ENCODE assay signal across 26 mouse cellular contexts in genomic region chr13:53914434-53914833, GRCm38 (mm10).
A peak's percentile ranks its signal among the peaks of the same experiment; 100 is the strongest.
DNase-seq lines count a peak whose midpoint lies in the region; ATAC-seq and TF ChIP-seq lines count a peak whose summit lies in the region.
"Had no signal": no experiment of that assay in that cellular context is flagged by ENCODE, and none has a peak within 500 bp of the region (broad histone marks: within the 10 kb centered on the region; RNA-seq: fewer than 3 reads in every experiment).

No protein-coding gene starts in this region.

- H3K27ac ChIP-seq in heart, embryonic 10.5 days, result no peak overlapping the region
- no peak overlapping the region for H3K27ac ChIP-seq in heart, embryonic 12.5 days (ENCODE audit: poor library complexity, severe bottlenecking)
- no peak overlapping the region for H3K27ac ChIP-seq in midbrain, embryonic 14.5 days (replicated peaks; ENCODE audit: low read depth, low read length)
- H3K27ac ChIP-seq in midbrain, embryonic 16.5 days (ENCODE audit: low read length), result no peak overlapping the region
- no peak overlapping the region for H3K27ac ChIP-seq in liver, postnatal 0 days (ENCODE audit: low read depth)
- H3K27ac ChIP-seq: embryonic facial prominence, embryonic 12.5 days; hindbrain, embryonic 12.5 days; hindbrain, postnatal 0 days; intestine, embryonic 15.5 days; limb, embryonic 10.5 days; limb, embryonic 15.5 days; liver, embryonic 13.5 days; midbrain, embryonic 12.5 days had no signal

- no peak for TF ChIP-seq CTCF in liver, postnatal 0 days (IDR thresholded peaks at IDR 0.05; ENCODE audit: low read depth)

- no peak overlapping the region for H3K4me2 ChIP-seq in heart, embryonic 12.5 days
- H3K4me2 ChIP-seq in midbrain, embryonic 14.5 days (ENCODE audit: low read length), result no peak overlapping the region
- no peak overlapping the region for H3K4me2 ChIP-seq in midbrain, embryonic 16.5 days (ENCODE audit: low read length)
- H3K4me2 ChIP-seq in liver, postnatal 0 days (ENCODE audit: low read depth, low read length), result no peak overlapping the region
- H3K4me2 ChIP-seq: embryonic facial prominence, embryonic 12.5 days; hindbrain, embryonic 12.5 days; intestine, embryonic 15.5 days; limb, embryonic 15.5 days; liver, embryonic 13.5 days; midbrain, embryonic 12.5 days had no signal

- no peak for ATAC-seq in heart, embryonic 12.5 days (ENCODE audit: insufficient number of reproducible peaks, low FRiP score)
- no peak for ATAC-seq in midbrain, embryonic 14.5 days (ENCODE audit: low FRiP score, low TSS enrichment)
- no peak for ATAC-seq in midbrain, embryonic 16.5 days
- no peak for ATAC-seq in liver, postnatal 0 days
- ATAC-seq: forebrain, embryonic 14.5 days; hindbrain, postnatal 0 days; intestine, embryonic 15.5 days had no signal

- H3K4me3 ChIP-seq in heart, embryonic 10.5 days, result no peak overlapping the region
- H3K4me3 ChIP-seq in heart, embryonic 12.5 days, result no peak overlapping the region
- no peak overlapping the region for H3K4me3 ChIP-seq in midbrain, embryonic 14.5 days (replicated peaks; ENCODE audit: low read depth, low read length)
- no peak overlapping the region for H3K4me3 ChIP-seq in midbrain, embryonic 16.5 days (ENCODE audit: low read depth, low read length)
- no peak overlapping the region for H3K4me3 ChIP-seq in liver, postnatal 0 days (ENCODE audit: low read depth, low read length)
- H3K4me3 ChIP-seq: embryonic facial prominence, embryonic 12.5 days; hindbrain, embryonic 12.5 days; intestine, embryonic 15.5 days; limb, embryonic 10.5 days; limb, embryonic 15.5 days; liver, embryonic 13.5 days; megakaryocyte, embryonic 14.5 days; midbrain, embryonic 12.5 days had no signal

- 81% methylated on average over 11 of the region's 11 CpGs for WGBS in heart, embryonic 10.5 days
- 74% methylated on average over 11 of the region's 11 CpGs for WGBS in heart, embryonic 12.5 days
- 71% methylated on average over 11 of the region's 11 CpGs for WGBS in midbrain, embryonic 14.5 days
- 74% methylated on average over 11 of the region's 11 CpGs for WGBS in midbrain, embryonic 16.5 days
- 77% methylated on average over 11 of the region's 11 CpGs for WGBS in liver, postnatal 0 days (ENCODE audit: insufficient replicate concordance)

- no peaks in the 10 kb centered on the region for H3K36me3 ChIP-seq in heart, embryonic 10.5 days
- no peaks in the 10 kb centered on the region for H3K36me3 ChIP-seq in heart, embryonic 12.5 days
- H3K36me3 ChIP-seq in midbrain, embryonic 14.5 days (ENCODE audit: control insufficient read depth, insufficient read depth, low read length), result no peaks in the 10 kb centered on the region
- H3K36me3 ChIP-seq in midbrain, embryonic 16.5 days (ENCODE audit: control insufficient read depth, insufficient read depth, low read length), result no peaks in the 10 kb centered on the region
- no peaks in the 10 kb centered on the region for H3K36me3 ChIP-seq in liver, postnatal 0 days (replicated peaks; ENCODE audit: insufficient read depth, low read length)
- H3K36me3 ChIP-seq: embryonic facial prominence, embryonic 12.5 days; G1E; hindbrain, embryonic 12.5 days; intestine, embryonic 15.5 days; limb, embryonic 10.5 days; limb, embryonic 15.5 days; liver, embryonic 13.5 days; midbrain, embryonic 12.5 days had no signal

- H3K4me1 ChIP-seq in heart, embryonic 10.5 days, result peaks cover 20% of the 10 kb centered on the region
- H3K4me1 ChIP-seq in heart, embryonic 12.5 days (replicated peaks), result peaks cover 27% of the 10 kb centered on the region
- H3K4me1 ChIP-seq in midbrain, embryonic 14.5 days (ENCODE audit: control insufficient read depth, insufficient read depth, low read length), result 0 out of 2 replicates have a peak, but pooled peaks cover 3% of the 10 kb centered on the region
- no peaks in the 10 kb centered on the region for H3K4me1 ChIP-seq in midbrain, embryonic 16.5 days (ENCODE audit: control insufficient read depth, insufficient read depth, low read length)
- no peaks in the 10 kb centered on the region for H3K4me1 ChIP-seq in liver, postnatal 0 days (ENCODE audit: insufficient read depth)
- H3K4me1 ChIP-seq: embryonic facial prominence, embryonic 12.5 days; intestine, embryonic 15.5 days; limb, embryonic 10.5 days; limb, embryonic 15.5 days; megakaryocyte, embryonic 14.5 days had no signal

- peak; percentile 48 for DNase-seq in heart, embryonic 10.5 days (ENCODE audit: low spot score)
- peak; percentile 20 for DNase-seq in midbrain, embryonic 14.5 days
- peak; percentile 29 for DNase-seq in kidney, postnatal 14 days
- DNase-seq in adrenal gland, adult 2 months, result no peak
- no peak for DNase-seq in liver, postnatal 0 days
- DNase-seq: adrenal gland, postnatal 10 days; cerebellum, adult 9-11 months; embryo, embryonic 11 days; gastrocnemius, postnatal 25 days; heart, postnatal 36 days; liver, embryonic 13.5 days; lung, adult 2 months; lung, postnatal 36 days; thymus, postnatal 4 days had no signal

- TF ChIP-seq EP300 in liver, postnatal 0 days (IDR thresholded peaks at IDR 0.05; ENCODE audit: low read depth), result no peak

- H3K9ac ChIP-seq in heart, embryonic 12.5 days, result no peak overlapping the region
- H3K9ac ChIP-seq in midbrain, embryonic 14.5 days (replicated peaks; ENCODE audit: low read length), result no peak overlapping the region
- H3K9ac ChIP-seq in midbrain, embryonic 16.5 days (ENCODE audit: low read depth, low read length), result no peak overlapping the region
- H3K9ac ChIP-seq in liver, postnatal 0 days (replicated peaks), result no peak overlapping the region
- H3K9ac ChIP-seq: embryonic facial prominence, embryonic 12.5 days; hindbrain, embryonic 12.5 days; intestine, embryonic 15.5 days; limb, embryonic 15.5 days; liver, embryonic 13.5 days; midbrain, embryonic 12.5 days had no signal

- H3K27me3 ChIP-seq in heart, embryonic 10.5 days (ENCODE audit: insufficient read depth, poor library complexity, severe bottlenecking), result no peaks in the 10 kb centered on the region
- no peaks in the 10 kb centered on the region for H3K27me3 ChIP-seq in heart, embryonic 12.5 days (replicated peaks)
- H3K27me3 ChIP-seq in midbrain, embryonic 14.5 days (ENCODE audit: control insufficient read depth, insufficient read depth, low read length), result no peaks in the 10 kb centered on the region
- H3K27me3 ChIP-seq in midbrain, embryonic 16.5 days (ENCODE audit: control insufficient read depth, insufficient read depth, low read depth, low read length), result no peaks in the 10 kb centered on the region
- no peaks in the 10 kb centered on the region for H3K27me3 ChIP-seq in liver, postnatal 0 days (ENCODE audit: insufficient read depth, low read length)
- H3K27me3 ChIP-seq: embryonic facial prominence, embryonic 12.5 days; hindbrain, embryonic 12.5 days; intestine, embryonic 15.5 days; limb, embryonic 15.5 days; liver, embryonic 13.5 days; megakaryocyte, embryonic 14.5 days; midbrain, embryonic 12.5 days had no signal

- no peaks in the 10 kb centered on the region for H3K9me3 ChIP-seq in heart, embryonic 10.5 days
- no peaks in the 10 kb centered on the region for H3K9me3 ChIP-seq in heart, embryonic 12.5 days (replicated peaks)
- no peaks in the 10 kb centered on the region for H3K9me3 ChIP-seq in midbrain, embryonic 14.5 days (ENCODE audit: control insufficient read depth, low read length)
- no peaks in the 10 kb centered on the region for H3K9me3 ChIP-seq in midbrain, embryonic 16.5 days (replicated peaks; ENCODE audit: control insufficient read depth, low read length, poor library complexity, severe bottlenecking)
- no peaks in the 10 kb centered on the region for H3K9me3 ChIP-seq in liver, postnatal 0 days (ENCODE audit: low read length)
- H3K9me3 ChIP-seq: embryonic facial prominence, embryonic 12.5 days; hindbrain, embryonic 12.5 days; intestine, embryonic 15.5 days; limb, embryonic 10.5 days; limb, embryonic 15.5 days; liver, embryonic 13.5 days; midbrain, embryonic 12.5 days had no signal

Comparison
In these comparisons a context has a peak if more than half of its experiments do, and no peak if none do; other contexts are left out.
1. DNase-seq: peak in heart, embryonic 10.5 days (single experiment), midbrain, embryonic 14.5 days (single experiment) and kidney, postnatal 14 days (single experiment); none in adrenal gland, adult 2 months (single experiment) and liver, postnatal 0 days (single experiment).